Mouse (Mus musculus) thymus, postnatal 25 days (tissue): ENCODE results near the gene 3110040N11Rik.

Source experiments
- DNase-seq: peaks from one replicate; pipeline ENCODE4 v3.0.0; 2022

3110040N11Rik gene

DNA sequence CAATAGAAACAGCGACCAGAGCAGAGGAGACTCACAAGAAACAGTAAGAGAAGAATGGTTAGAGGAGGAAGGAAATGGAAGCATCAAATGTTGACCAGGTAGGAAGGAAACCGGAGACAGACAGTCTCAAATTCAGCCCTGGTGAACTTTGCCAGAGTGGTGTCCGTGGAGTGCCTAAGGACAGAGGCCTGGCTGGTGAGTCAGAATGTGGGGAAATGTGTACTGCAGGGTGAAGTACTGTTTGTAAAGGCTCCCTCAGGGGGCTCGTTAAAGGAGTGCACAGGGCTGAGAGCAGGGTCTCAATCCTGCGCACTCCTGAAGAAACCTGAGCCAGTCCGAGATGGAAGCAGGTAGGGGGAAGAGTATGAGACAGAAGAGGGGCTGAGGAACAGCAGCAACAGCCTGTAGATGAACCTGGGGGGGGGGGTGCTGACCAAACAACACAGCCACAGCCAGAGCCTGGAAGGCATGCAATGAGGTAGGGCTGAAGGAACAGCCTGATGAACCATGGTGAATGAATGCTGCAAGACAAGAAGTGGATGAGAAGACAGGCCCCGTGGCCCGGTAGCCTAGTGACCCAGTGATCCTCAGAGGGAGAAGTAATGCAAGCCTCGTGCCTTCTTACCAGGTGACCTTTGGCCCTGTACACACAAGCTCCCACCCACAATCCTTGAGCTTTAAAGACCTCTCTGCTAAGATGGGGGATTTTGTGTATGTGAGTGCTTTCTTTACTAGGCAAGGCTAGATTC lies 53.8 kb downstream of the 3110040N11Rik start:
- no peak for DNase-seq

DNA sequence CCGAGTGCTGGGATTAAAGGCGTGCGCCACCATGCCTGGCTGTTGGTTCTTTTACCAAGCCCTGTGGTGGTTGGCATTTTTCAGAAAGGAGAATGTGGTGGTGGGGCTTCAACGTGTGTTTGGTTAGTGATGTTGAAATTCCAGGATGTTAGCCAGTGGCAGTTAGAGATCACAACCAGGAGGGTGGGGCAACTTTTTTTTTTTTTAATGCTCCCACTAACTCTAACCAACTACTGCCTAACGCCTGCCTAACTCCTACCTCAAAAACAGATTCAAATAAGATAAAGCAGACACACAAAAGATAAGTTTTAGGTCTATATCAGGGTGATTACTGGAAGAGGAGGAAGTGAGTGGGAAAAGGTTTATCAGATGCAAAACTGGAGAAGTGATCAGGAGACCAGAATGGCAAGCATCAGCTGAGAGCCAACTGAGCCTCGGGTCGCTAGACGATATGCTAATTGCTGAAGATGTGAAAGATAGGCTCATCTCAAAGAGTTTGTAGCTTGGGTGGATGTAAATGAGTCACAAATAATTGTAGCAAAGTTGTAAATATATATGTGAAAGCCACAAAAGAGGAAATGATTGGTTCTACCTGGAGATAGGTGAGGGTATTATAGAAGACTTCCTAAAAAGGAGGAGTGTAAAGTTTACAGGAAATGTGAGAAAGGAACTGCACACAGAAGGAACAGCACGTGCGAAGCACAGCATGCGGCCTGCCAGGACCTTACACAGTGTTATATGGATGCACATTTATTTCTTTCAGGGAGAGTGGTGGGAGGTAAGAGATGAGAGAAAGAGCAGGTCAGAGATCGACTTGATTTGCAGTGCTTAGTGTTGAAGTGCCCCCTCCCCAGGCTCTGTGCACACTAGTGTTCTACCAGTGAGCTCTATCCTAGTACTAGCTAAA lies 56.8 kb downstream of the 3110040N11Rik start:
- no peak for DNase-seq
